Mouse (Mus musculus): ENCODE data around the gene Lrg1.

DNA sequence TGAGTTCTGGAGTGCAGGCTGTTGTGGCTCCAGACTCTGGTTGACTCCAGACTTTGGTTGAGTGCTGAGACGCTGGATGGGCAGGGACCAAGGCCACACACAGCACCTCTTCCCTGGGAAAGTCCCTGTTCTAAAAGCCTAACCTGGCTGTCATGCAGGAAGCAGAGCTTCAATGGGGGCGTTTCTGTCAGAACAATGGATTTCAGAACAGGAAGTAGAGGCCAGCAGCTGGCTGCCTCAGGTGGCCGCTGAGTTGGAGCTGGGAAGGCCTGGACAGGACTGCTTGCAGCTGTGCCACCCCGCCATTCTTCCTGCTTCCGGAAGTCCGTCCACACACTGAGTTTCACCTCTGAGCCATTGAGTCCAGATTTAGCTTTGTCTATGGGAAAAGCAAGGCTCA is 48.0 kb upstream of the Lrg1 start:
- TF ChIP-seq USF2 (conservative IDR thresholded peaks at IDR 0.05; ENCODE audit: low read depth, low read length) (no peak), CTCF (conservative IDR thresholded peaks at IDR 0.05 in 1 of 2, IDR thresholded peaks at IDR 0.05 in 1 of 2; ENCODE audit: low read depth in 2 of 2, low read length in 2 of 2) (no peak), POLR2A (IDR thresholded peaks at IDR 0.05; ENCODE audit: low read depth, low read length) (no peak), NELFE (IDR thresholded peaks at IDR 0.05; ENCODE audit: low read depth, low read length) (no peak), ZNF384 (IDR thresholded peaks at IDR 0.05; ENCODE audit: low read depth, low read length) (no peak), SIN3A (IDR thresholded peaks at IDR 0.05; ENCODE audit: low read length) (no peak)

All from CH12.LX (cell line).